Mouse (Mus musculus) retina, postnatal 1 day (tissue): ENCODE data around the gene Cyp2d10.

Experiments used
- DNase-seq: peaks from one replicate; pipeline ENCODE4 v3.0.0-alpha.2; 2012

Gene Cyp2d10

DNA sequence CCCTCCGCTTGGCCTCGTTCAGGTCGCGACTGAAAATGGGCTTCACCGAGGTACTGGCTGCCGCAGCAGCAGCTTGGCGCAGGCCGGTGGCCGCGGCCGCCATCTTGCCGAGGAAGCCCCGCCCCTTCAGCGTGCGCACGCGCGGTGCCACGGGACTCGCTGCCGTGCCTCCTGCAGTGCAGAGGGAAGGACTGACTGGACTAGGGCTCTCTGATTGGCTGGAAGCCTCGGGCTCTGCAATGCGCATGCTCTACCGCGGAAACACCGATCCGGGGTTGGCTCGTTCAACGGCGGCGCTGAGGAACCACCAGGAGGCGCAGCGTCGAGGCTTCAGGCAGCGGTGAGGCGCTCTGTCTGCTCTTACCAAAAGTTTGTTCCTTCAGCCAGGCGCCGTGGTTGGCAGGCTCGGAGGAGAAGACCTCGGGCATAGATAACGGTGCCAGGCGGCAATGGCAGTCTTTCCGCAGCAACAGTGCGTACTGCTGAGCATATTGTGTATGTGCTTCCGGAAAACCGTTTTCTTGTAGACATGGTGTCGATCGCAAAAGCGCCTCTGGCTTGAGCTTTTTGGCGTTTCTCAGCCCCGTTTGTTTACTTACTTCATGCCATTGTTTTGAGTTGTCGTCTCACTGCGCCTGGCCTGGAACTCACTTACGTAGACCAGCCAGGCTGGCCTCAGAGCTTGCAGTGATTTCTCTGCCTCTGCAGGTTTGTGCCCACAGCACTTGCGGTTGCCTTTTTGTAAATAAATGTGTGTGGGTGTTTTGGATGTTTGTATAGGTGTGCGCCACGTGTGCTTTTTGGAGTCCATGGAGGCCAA, 52.7 kb downstream of the Cyp2d10 start, which contains the start of gene Ndufa6:
TSS of gene Ndufa6 (minus strand) at position 197 of the 820 bp plus-strand sequence.
- peak; percentile 99 for DNase-seq

DNA sequence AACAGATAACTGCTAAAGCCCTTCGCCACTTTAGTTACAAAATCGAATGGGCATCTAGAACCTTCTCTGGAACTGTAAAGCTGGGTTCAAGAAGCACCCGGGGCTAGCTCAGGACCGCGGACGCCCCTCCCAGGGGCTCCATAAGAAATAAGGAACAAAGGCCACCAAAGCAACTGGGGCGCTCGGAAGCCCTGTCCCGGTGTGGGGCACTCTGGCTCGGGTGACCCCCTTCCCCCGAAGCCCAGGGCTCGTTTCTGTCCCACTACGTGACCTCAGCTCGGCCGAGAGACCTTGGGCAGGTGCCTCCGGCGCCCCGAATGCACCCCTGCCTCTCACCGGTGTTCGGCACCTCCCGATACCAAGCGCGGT, 53.3 kb downstream of the Cyp2d10 start:
- no peak for DNase-seq

DNA sequence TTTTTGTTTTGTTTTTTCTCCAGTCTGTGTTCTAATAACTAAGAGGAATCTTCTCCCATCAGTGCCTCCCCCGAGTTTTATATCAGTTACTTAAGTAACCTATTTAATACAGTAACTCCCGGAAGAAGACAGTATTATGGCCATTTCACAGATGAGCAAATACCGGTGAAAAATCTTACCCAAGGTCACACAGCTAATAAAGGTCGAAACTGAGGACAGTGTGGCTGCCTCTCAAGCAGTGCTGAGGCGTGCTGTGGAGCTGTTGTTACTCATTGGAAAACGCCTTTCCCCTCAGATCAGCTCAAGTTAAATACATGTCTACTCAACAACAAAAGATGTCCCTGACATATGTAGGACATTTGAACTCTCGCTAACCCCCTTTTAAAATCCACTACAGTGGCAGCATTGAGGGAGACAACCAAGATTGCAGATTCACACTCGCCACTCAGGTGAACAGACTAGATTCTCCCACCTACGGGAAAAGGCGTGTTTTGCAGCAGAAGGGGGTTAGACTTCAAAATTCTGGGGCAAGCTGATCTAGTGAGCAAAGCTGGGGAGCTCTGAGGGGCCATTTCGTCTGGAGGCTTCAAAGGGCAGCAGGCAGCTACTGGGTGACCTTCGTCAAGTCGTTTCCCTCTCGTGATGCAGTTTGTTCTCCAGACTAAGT, 53.8 kb downstream of the Cyp2d10 start:
- DNase-seq = no peak
